Comparison of ENCODE assay signal across 1 mouse cellular context in genomic region chr12:33172926-33173325, GRCm38 (mm10).
TF ChIP-seq lines count a peak whose summit lies in the region.

No protein-coding gene starts in this region.

TF ChIP-seq in CH12.LX, 34 proteins besides CTCF, POLR2A, EP300 and RAD21 (continued from another document):
- TF ChIP-seq USF1 (IDR thresholded peaks at IDR 0.05; ENCODE audit: low read depth, low read length) (no peak), HCFC1 (IDR thresholded peaks at IDR 0.05; ENCODE audit: low read depth, low read length) (no peak), CHD1 (IDR thresholded peaks at IDR 0.05; ENCODE audit: low read depth, low read length) (no peak), GABPA (IDR thresholded peaks at IDR 0.05; ENCODE audit: insufficient replicate concordance, low read depth, low read length) (no peak)
